Mouse (Mus musculus) ES-E14 (cell line): Measurements from ENCODE around the gene Cryl1.

Experiments
- ZC3H11A ChIP-seq: IDR thresholded peaks from 2 replicates; pipeline ENCODE4 v1.6.1; 2012; ENCODE audit warnings: low read depth, mild to moderate bottlenecking, inconsistent platforms, low read length, borderline replicate concordance
- ZNF384 ChIP-seq: IDR thresholded peaks from 2 replicates; pipeline ENCODE4 v1.6.1; 2012; ENCODE audit warnings: low read depth, low read length, inconsistent platforms

- TF ChIP-seq ZC3H11A (no peak), ZNF384 (no peak)
Measured at GRCm38 (mm10) chr14:57268344-57268743, 130.0 kb downstream of the Cryl1 start.
